Mouse (Mus musculus): Measurements from ENCODE around the gene Sfpq.
A peak's percentile ranks its signal among the peaks of the same experiment; 100 is the strongest.
"Not testable (repeated sequence)": the region's sequence is repeated elsewhere in the genome, so short reads cannot be mapped to it uniquely, and the experiment has no call there.

Sfpq gene

GRCm38 (mm10) chr4:127021151-127021945 lies at the start of gene Sfpq:
Sfpq (plus strand) TSS chr4:127021324.
- DNase-seq = peak; percentile 97 to 99

DNA sequence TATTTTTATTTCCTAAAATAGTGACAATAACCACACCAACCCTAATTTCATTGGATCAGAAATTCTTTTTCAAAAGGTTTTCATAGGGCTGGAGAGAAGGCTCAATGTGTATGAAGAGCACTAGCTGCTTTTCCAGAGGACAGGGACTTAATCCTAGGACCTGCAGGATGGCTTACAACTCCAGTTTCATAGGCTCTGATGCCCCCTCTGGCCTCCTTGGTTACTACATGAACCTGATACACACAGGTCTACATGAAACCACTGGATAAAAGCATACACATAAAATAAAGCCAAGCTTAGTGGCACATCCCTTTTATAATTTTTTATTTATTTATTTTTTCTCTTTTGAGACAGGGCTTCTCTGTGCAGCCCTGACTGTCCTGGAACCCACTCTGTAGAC lies 43.7 kb upstream of the Sfpq start:
- peak; percentile 40 to 50 for DNase-seq

GRCm38 (mm10) chr4:126978706-126979105 lies 42.4 kb upstream of the Sfpq start:
- DNase-seq = no peak

DNA sequence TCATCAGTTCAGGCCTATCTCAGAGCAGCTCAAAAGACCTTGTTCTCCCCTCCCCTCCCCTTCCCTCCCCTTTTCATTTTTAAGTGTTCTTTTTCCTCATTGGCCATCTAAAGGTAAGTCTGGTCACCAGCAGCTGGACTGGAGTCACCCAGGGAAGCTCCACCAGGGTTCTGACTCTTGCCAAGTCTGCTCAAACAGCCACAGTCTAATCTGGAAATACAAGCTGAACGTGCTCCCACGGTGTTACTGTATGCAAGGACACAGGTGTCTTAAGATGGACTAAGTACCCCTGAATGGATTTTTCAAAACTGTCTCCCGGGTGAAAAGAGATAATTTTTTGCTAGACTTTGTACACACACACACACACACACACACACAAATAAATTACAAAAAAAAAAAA lies 37.8 kb upstream of the Sfpq start:
- no peak for DNase-seq

GRCm38 (mm10) chr4:126983736-126984525 lies 37.2 kb upstream of the Sfpq start:
- not testable (repeated sequence) for DNase-seq

DNA sequence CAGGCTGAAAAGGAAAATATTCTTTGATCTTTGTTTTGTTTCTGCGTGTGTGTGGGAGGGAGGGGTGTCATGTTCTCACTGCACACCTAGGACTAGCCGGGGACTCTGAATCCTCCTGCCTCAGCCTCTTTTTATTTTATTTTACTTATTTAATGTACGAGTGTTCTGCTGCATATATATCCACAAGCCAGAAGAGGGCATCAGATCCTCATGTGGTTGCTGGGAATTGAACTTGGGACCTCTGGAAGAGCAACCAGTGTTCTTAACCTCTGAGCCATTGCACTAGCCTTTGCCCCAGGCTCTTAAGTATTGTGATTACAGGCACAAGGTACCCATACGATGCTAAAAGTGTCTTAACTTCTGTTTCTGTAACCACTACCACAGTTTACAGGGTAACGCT lies 34.4 kb upstream of the Sfpq start:
- no peak for DNase-seq

- DNase-seq = no peak
These were observed 32.6 kb upstream of the Sfpq start for GRCm38 (mm10) chr4:126988503-126988902.

- no peak for DNase-seq
These were observed 30.6 kb upstream of the Sfpq start for GRCm38 (mm10) chr4:126990553-126990952.

DNA sequence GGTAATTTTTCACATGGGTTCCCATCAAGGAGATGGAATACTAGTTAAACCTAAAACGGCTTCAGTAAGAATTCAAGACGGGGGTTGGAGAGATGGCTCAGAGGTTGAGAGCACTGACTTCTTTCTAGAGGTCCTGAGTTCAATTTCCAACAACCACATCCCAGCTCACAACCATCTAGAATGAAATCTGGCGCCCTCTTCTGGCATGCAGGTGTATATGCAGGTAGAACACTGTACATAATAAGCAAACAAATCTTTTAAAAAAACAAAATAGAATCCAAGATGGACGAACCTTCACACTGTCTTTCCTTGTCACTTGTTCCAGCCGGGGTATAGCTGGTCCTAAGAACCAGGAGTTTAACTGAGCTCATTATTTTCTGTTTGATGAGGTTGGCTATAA lies 28.8 kb upstream of the Sfpq start:
- no peak for DNase-seq

- DNase-seq = not testable (repeated sequence)
These were observed 21.8 kb upstream of the Sfpq start for GRCm38 (mm10) chr4:126999372-126999771.

DNA sequence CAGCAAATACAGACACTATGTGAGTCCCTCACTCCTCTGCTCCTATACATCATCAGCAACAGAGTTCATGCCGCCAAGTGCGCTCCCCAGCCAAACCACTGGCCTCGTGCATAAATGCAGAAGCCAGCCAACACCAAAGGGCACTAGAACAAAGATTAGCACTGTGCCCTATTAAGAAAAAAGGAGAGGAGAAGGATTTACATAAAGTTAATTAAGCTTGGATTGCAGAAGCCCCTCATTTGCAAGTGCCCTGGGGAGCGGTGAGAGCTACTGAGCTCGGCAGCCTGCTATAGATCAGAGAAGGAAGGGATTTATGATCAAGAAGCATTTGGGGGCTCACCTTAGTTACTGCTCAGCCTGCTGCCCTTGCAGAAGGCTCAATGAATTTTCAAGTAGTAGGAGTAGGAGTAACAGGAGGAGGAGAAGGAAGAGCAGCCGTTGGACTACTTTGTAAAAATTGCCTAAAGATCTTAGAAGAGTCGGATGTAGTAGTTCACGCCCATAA lies 20.5 kb upstream of the Sfpq start:
- no peak for DNase-seq

DNA sequence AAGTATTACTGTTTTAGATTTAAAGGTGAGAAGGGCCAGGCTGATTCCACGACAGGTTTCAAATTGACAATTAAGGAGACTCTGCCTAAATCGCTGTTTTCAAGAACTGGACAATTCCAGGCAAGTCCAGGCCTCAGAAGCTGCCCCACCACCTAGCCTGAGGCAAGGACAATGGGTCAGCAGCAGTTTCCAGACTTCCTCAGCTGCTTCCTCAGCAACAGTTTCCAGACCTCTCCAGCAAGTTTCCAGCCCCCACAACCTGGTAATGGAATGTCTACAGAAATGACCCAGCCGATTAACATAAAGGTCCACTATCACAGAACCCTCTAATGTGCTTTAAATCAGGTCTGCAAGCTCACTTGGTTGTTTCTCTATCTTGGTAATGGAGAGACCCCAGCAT lies 16.7 kb upstream of the Sfpq start:
- no peak for DNase-seq

DNA sequence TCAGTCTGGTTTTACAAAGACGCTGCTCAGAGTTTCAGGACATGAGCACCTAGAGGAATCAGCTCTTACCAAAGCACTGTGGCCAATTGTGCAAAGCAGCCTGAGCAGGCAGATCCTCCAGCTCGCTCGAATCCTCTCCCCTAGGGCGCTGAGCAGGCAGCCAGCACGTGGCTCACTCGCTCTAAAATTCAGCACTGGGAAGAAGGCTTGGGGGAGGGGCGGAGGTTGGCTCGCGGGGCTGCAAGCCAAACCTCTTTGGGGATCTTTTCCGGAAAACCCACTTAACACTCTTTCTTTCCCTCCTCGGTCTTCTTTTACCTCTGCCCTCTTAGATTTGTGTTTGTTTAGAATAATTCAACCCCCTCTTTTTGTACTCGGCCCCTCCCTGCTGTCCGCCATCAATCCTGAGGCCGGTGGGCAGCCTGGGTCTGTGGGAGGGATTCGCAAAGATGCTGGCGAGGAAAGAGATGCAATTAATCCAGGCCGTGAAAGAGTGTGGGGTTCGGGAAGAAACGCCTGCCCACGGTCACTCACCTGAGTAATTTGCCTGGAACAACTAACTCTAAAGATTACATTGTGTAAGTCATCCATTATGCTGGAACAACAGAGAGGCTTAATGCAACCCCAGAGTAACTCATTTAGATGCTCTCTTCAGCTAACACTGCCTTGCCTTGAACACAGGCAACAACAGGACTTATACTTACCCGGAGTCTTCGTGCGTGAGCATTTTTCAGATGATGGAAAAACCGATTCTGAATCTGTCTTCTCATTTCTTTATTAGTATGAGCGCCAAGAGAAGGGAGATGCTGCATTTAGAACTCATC lies 15.8 kb upstream of the Sfpq start:
- peak; percentile 52 to 58 for DNase-seq

GRCm38 (mm10) chr4:127015294-127015993 lies 5.7 kb upstream of the Sfpq start:
- DNase-seq = peak; percentile 85 to 87

- no peak for DNase-seq
These were observed 4.8 kb upstream of the Sfpq start for GRCm38 (mm10) chr4:127016366-127016765.

GRCm38 (mm10) chr4:127020411-127021150 lies 543 bp upstream of the Sfpq start:
- DNase-seq = no peak

DNA sequence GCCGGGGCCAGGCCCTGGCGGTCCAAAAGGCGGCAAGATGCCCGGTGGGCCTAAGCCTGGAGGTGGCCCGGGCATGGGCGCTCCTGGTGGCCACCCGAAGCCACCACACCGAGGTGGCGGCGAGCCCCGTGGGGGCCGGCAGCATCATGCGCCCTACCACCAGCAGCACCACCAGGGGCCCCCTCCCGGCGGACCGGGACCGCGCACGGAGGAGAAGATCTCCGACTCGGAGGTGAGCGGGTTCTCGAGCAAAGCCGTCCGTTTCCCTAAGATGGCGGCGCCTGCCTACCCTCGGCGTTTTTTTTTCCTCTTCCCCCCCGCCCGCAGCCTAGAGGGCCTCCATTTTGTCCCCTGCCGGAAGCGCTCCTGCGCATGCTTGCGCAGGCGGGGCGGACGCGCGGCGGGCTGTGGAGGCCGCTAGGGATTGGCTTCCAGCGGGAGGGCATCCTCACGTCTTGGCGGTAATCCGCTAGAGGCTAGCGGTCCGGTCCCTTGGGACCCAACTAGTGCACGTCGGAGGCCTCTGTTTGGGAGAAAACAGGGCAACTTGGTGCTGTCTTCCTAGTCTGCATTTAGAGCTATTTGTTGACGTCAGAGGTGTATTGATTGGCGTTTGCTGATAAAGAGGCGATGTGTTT lies 984 bp downstream of the Sfpq start:
- DNase-seq = peak; percentile 87 to 89

DNA sequence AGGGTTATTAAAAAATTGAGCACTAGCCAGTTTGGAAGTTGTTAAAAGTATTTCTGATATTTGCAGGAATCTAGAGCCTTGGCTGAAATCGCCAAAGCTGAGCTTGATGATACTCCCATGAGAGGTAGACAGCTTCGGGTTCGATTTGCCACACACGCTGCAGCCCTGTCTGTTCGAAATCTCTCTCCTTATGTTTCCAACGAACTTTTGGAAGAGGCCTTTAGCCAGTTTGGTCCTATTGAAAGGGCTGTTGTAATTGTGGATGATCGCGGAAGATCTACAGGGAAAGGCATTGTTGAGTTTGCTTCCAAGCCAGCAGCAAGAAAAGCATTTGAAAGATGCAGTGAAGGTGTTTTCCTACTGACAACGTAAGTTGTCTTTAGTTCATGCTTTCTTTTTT lies 2.1 kb downstream of the Sfpq start:
- DNase-seq = no peak

DNA sequence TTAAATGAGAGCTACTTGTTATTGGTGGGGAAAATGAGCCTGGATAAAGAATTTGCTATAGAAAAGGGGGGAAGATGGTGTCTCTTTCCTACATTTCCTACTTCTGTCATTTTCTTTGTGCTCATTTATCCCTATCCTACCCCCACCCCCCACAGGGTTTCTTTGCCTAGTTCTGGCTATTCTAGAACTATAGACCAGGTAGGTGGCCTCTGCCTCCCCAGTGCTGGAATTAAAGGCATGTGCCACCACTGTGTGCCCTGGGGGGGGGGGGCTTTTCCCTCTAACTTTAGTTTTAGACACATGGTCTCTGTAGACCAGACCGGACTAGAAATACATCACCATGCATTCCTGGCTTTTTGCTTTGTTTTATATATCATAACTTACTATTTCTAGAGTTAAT lies 3.1 kb downstream of the Sfpq start:
- no peak for DNase-seq

DNA sequence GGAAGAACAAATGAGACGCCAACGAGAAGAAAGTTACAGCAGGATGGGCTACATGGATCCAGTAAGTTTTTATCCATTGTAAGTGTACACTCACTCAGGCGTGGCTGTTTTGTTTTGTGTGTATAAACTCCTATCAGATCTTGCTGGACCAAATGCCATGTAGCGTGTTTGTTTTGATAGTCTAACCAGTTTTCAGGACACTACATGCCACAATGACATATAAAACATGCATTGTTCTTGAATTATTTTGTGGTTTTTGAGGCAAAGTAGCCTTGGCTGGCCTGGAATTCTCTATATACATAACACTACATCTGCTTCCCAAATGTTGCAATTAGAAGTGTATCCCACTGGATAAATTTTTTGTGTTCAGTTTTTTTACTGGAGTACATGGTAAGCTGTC lies 5.7 kb downstream of the Sfpq start:
- DNase-seq = no peak

Data from cerebellum, adult 18-20 months (tissue).